In the genomic region with DNA sequence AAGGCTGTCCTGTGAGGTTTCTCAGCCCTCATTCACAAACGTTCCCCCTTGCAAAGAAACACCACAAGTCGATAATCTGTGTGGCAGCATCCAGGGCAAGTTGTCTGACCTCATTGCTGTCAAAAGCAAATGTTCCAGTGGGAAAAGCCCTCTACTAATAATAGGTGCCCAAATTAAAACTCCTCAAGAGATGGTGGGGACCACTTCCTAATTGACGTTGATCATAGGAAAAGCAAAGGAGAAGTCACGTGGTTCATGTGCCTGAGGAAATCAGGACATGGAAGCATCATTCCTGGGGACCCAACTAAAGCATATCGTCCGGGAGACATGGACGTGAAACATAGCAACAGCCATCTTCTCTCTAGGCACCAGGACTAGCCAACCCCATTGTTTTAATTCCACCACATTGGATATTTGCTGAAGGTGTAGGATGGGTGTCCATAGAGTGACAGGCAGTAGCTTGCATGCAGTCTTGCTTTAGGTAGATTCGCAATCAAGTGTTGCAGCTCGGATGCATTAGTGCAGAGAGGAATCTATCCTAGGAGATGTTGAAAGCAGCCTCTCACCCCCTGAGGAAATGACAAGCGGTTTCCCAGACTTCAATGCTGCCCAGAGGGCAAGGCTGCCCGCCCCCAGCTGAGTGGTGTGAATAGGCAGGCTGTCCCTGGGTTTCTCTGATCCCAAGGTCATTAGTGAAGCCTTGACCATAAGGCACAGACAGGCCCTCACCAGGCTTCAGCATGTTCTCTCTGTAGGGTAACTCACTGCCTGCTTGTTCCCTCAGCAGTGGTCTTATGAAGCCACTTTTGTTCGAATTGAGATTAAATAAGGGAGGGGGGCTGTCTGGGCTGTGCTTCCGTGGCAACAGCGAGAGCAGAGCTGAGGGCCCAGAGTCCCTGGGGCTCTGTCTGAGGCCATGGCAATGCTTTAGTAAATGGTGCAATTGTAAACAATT, we compare ENCODE assay signal across 9 mouse cellular contexts.
DNase-seq lines count a peak whose midpoint lies in the region; ATAC-seq and TF ChIP-seq lines count a peak whose summit lies in the region.
"Had no signal": no experiment of that assay in that cellular context is flagged by ENCODE, and none has a peak within 500 bp of the region (broad histone marks: within the 10 kb centered on the region; RNA-seq: fewer than 3 reads in every experiment).

No protein-coding gene starts in this region.

- no peak overlapping the region for H3K27ac ChIP-seq in intestine, embryonic 14.5 days (ENCODE audit: low read depth)
- no peak overlapping the region for H3K27ac ChIP-seq in intestine, postnatal 0 days (ENCODE audit: low read depth, low read length)
- peak overlapping the region; percentile 52; the same call in 1 of the 2 replicates for H3K27ac ChIP-seq in embryonic facial prominence, embryonic 12.5 days
- H3K27ac ChIP-seq in hindbrain, postnatal 0 days: peak overlapping the region; percentile 46; the same call in 1 of the 2 replicates
- H3K27ac ChIP-seq in neural tube, embryonic 12.5 days: peak overlapping the region; percentile 37; the same call in 1 of the 2 replicates
- H3K27ac ChIP-seq: heart, embryonic 10.5 days had no signal

- H3K4me2 ChIP-seq in intestine, embryonic 14.5 days (ENCODE audit: low read length): no peak overlapping the region
- no peak overlapping the region for H3K4me2 ChIP-seq in intestine, postnatal 0 days (replicated peaks; ENCODE audit: low read depth)
- H3K4me2 ChIP-seq in embryonic facial prominence, embryonic 12.5 days (replicated peaks): no peak overlapping the region
- no peak overlapping the region for H3K4me2 ChIP-seq in hindbrain, postnatal 0 days (ENCODE audit: low read depth, low read length)
- peak overlapping the region; percentile 24; the same call in 1 of the 2 replicates for H3K4me2 ChIP-seq in neural tube, embryonic 12.5 days (replicated peaks)

- no peaks in the 10 kb centered on the region for H3K27me3 ChIP-seq in intestine, embryonic 14.5 days (replicated peaks; ENCODE audit: control insufficient read depth, insufficient read depth, low read length)
- no peaks in the 10 kb centered on the region for H3K27me3 ChIP-seq in intestine, postnatal 0 days (replicated peaks; ENCODE audit: control insufficient read depth, insufficient read depth, low read length)
- H3K27me3 ChIP-seq in embryonic facial prominence, embryonic 12.5 days: no peaks in the 10 kb centered on the region
- peaks cover 3% of the 10 kb centered on the region; the same call in 1 of the 2 replicates for H3K27me3 ChIP-seq in hindbrain, postnatal 0 days (ENCODE audit: insufficient read depth, low read length)
- peaks cover 7% of the 10 kb centered on the region for H3K27me3 ChIP-seq in neural tube, embryonic 12.5 days (replicated peaks)

- no peaks in the 10 kb centered on the region for H3K9me3 ChIP-seq in intestine, embryonic 14.5 days (ENCODE audit: control insufficient read depth, low read length)
- H3K9me3 ChIP-seq in intestine, postnatal 0 days (ENCODE audit: control insufficient read depth): no peaks in the 10 kb centered on the region
- no peaks in the 10 kb centered on the region for H3K9me3 ChIP-seq in embryonic facial prominence, embryonic 12.5 days
- no peaks in the 10 kb centered on the region for H3K9me3 ChIP-seq in hindbrain, postnatal 0 days (ENCODE audit: low read length)
- no peaks in the 10 kb centered on the region for H3K9me3 ChIP-seq in neural tube, embryonic 12.5 days
- H3K9me3 ChIP-seq: heart, embryonic 10.5 days had no signal

- no peak for DNase-seq in intestine, embryonic 14.5 days (ENCODE audit: low spot score)
- peak; percentile 76 for DNase-seq in hindbrain, postnatal 0 days (ENCODE audit: low spot score)
- DNase-seq in heart, adult 11 months: no peak
- DNase-seq in kidney, postnatal 14 days: no peak

- 53% methylated on average over 14 of the region's 14 CpGs for WGBS in intestine, embryonic 14.5 days
- 63% methylated on average over 14 of the region's 14 CpGs for WGBS in intestine, postnatal 0 days
- WGBS in embryonic facial prominence, embryonic 12.5 days: 31% methylated on average over 14 of the region's 14 CpGs
- 19% methylated on average over 14 of the region's 14 CpGs for WGBS in hindbrain, postnatal 0 days
- 30% methylated on average over 14 of the region's 14 CpGs for WGBS in neural tube, embryonic 12.5 days

- no peak overlapping the region for H3K4me3 ChIP-seq in intestine, embryonic 14.5 days (ENCODE audit: low read depth, low read length)
- H3K4me3 ChIP-seq in intestine, postnatal 0 days (ENCODE audit: low read depth, low read length): no peak overlapping the region
- H3K4me3 ChIP-seq in embryonic facial prominence, embryonic 12.5 days: no peak overlapping the region
- H3K4me3 ChIP-seq in hindbrain, postnatal 0 days (ENCODE audit: low read length): no peak overlapping the region
- H3K4me3 ChIP-seq in neural tube, embryonic 12.5 days: no peak overlapping the region
- H3K4me3 ChIP-seq: heart, embryonic 10.5 days had no signal

- no peaks in the 10 kb centered on the region; the same call in 1 of the 2 replicates for H3K36me3 ChIP-seq in intestine, embryonic 14.5 days (ENCODE audit: control insufficient read depth, insufficient read depth, low read length)
- H3K36me3 ChIP-seq in intestine, postnatal 0 days (ENCODE audit: control insufficient read depth, insufficient read depth): no peaks in the 10 kb centered on the region
- peaks cover 4% of the 10 kb centered on the region for H3K36me3 ChIP-seq in embryonic facial prominence, embryonic 12.5 days
- no peaks in the 10 kb centered on the region for H3K36me3 ChIP-seq in hindbrain, postnatal 0 days (ENCODE audit: insufficient read depth, low read length)
- H3K36me3 ChIP-seq in neural tube, embryonic 12.5 days: peaks cover 6% of the 10 kb centered on the region; the same call in 1 of the 2 replicates

- H3K4me1 ChIP-seq in intestine, embryonic 14.5 days (replicated peaks; ENCODE audit: control insufficient read depth, insufficient read depth, low read length): 0 out of 2 replicates have a peak, but pooled peaks cover 4% of the 10 kb centered on the region
- no peaks in the 10 kb centered on the region for H3K4me1 ChIP-seq in intestine, postnatal 0 days (replicated peaks; ENCODE audit: control insufficient read depth, insufficient read depth, low read length)
- H3K4me1 ChIP-seq in embryonic facial prominence, embryonic 12.5 days: peaks cover 8% of the 10 kb centered on the region
- H3K4me1 ChIP-seq in hindbrain, postnatal 0 days (ENCODE audit: insufficient read depth, low read length): peaks cover 19% of the 10 kb centered on the region
- peaks cover 32% of the 10 kb centered on the region for H3K4me1 ChIP-seq in neural tube, embryonic 12.5 days

- ATAC-seq in intestine, embryonic 14.5 days (replicated peaks; ENCODE audit: low FRiP score, low TSS enrichment, low read depth): peak; percentile 60; the same call in 1 of the 2 replicates
- no peak for ATAC-seq in intestine, postnatal 0 days
- peak; percentile 80 for ATAC-seq in embryonic facial prominence, embryonic 12.5 days (ENCODE audit: insufficient number of reproducible peaks, insufficient read depth, low FRiP score, low TSS enrichment)
- peak; percentile 93 for ATAC-seq in hindbrain, postnatal 0 days
- peak; percentile 87 for ATAC-seq in neural tube, embryonic 12.5 days (ENCODE audit: low FRiP score, low read depth)
- no peak for ATAC-seq in megakaryocyte-erythroid progenitor cell, adult 5-6 weeks (replicated peaks; ENCODE audit: low FRiP score, low TSS enrichment, poor library complexity, severe bottlenecking)

- H3K9ac ChIP-seq in intestine, embryonic 14.5 days (ENCODE audit: low read length): no peak overlapping the region
- no peak overlapping the region for H3K9ac ChIP-seq in intestine, postnatal 0 days (ENCODE audit: low read depth, low read length)
- H3K9ac ChIP-seq in embryonic facial prominence, embryonic 12.5 days: no peak overlapping the region
- no peak overlapping the region for H3K9ac ChIP-seq in hindbrain, postnatal 0 days (replicated peaks; ENCODE audit: low read length)
- H3K9ac ChIP-seq in neural tube, embryonic 12.5 days: no peak overlapping the region

- no peak for TF ChIP-seq CTCF in intestine, postnatal 0 days (IDR thresholded peaks at IDR 0.05; ENCODE audit: low read depth)
- TF ChIP-seq CTCF in hindbrain, postnatal 0 days (IDR thresholded peaks at IDR 0.05; ENCODE audit: low read depth): no peak

Comparison
In these comparisons a context has a peak if more than half of its experiments do, and no peak if none do; other contexts are left out.
1. ATAC-seq: peak in intestine, embryonic 14.5 days (single experiment), embryonic facial prominence, embryonic 12.5 days (single experiment), hindbrain, postnatal 0 days (single experiment) and neural tube, embryonic 12.5 days (single experiment); none in intestine, postnatal 0 days (single experiment) and megakaryocyte-erythroid progenitor cell, adult 5-6 weeks (single experiment).
2. H3K27ac ChIP-seq: peak in embryonic facial prominence, embryonic 12.5 days (single experiment), hindbrain, postnatal 0 days (single experiment) and neural tube, embryonic 12.5 days (single experiment); none in intestine, embryonic 14.5 days (single experiment) and intestine, postnatal 0 days (single experiment).